Mouse (Mus musculus) midbrain, embryonic 15.5 days (tissue): Measurements from ENCODE around the gene Osbpl9. TPM values are rescaled to one million over a fixed set of nuclear protein-coding genes. Genes with fewer than 3 reads are reported as not detected.

ENCODE experiments used
- ATAC-seq: fragments of 200-750 bp; cut with Nextera tagmentation; replicated peaks from 2 replicates; pipeline ENCODE4 v1.8.0; 2017; ENCODE audit warnings: moderate TSS enrichment
- H3K27ac ChIP-seq: fragments of 300-500 bp; sonication (generic); 2 replicates; pipeline ENCODE4 v1.5.1; 2015; ENCODE audit warnings: mild to moderate bottlenecking, inconsistent platforms
- H3K27me3 ChIP-seq: fragments of 300-500 bp; sonication (generic); replicated peaks from 2 replicates; pipeline ENCODE4 v1.6.1; 2015; ENCODE audit warnings: inconsistent platforms
- H3K36me3 ChIP-seq: fragments of 300-500 bp; sonication (generic); replicated peaks from 2 replicates; pipeline ENCODE4 v1.6.1; 2015; ENCODE audit warnings: inconsistent platforms
- H3K4me1 ChIP-seq: fragments of 300-500 bp; sonication (generic); 2 replicates; pipeline ENCODE4 v1.6.1; 2015; ENCODE audit warnings: inconsistent platforms
- H3K4me2 ChIP-seq: fragments of 300-500 bp; sonication (generic); 2 replicates; pipeline ENCODE4 v1.6.1; 2015; ENCODE audit warnings: inconsistent platforms, mild to moderate bottlenecking, moderate library complexity
- H3K4me3 ChIP-seq: fragments of 300-500 bp; sonication (generic); 2 replicates; pipeline ENCODE4 v1.5.1; 2015; ENCODE audit warnings: mild to moderate bottlenecking, inconsistent platforms
- H3K9ac ChIP-seq: fragments of 300-500 bp; sonication (generic); 2 replicates; pipeline ENCODE4 v1.6.1; 2015; ENCODE audit warnings: mild to moderate bottlenecking, inconsistent platforms
- H3K9me3 ChIP-seq: fragments of 300-500 bp; sonication (generic); 2 replicates; pipeline ENCODE4 v1.6.1; 2016; ENCODE audit warnings: inconsistent platforms
- WGBS: fragments of 180-500 bp; shearing (Covaris S2); methylation state at CpG from one replicate; pipeline ENCODE4 v1.1.7; 2015; ENCODE audit warnings: mixed read lengths; 5-methylcytosine and 5-hydroxymethylcytosine counted together
- polyA plus RNA-seq: library from polyadenylated mRNA; unstranded; fragments of >200 nt; fragmentation: Nextera tagmentation; extraction: Ambion mirVana; gene quantifications from 2 replicates; pipeline ENCODE4 v1.2.1, GENCODE M21; 2015

Osbpl9 gene
- polyA plus RNA-seq, 1 experiment from 2014 or later: 74.0 TPM

- ATAC-seq: no peak
- H3K4me1 ChIP-seq: peaks cover 7% of the 10 kb centered on the region; the same call in 1 of the 2 replicates
- H3K4me2 ChIP-seq: no peak overlapping the region
- H3K36me3 ChIP-seq: no peaks in the 10 kb centered on the region
- H3K9ac ChIP-seq: no peak overlapping the region
- no peaks in the 10 kb centered on the region for H3K27me3 ChIP-seq
- no peaks in the 10 kb centered on the region for H3K9me3 ChIP-seq
- H3K4me3 ChIP-seq: no peak overlapping the region
- H3K27ac ChIP-seq: peak overlapping the region; percentile 1; the same call in 1 of the 2 replicates
- WGBS: 70% methylated on average over 5 of the region's 5 CpGs
Observed at GRCm38 (mm10) chr4:109226071-109226470, 24.0 kb upstream of the Osbpl9 start.

GRCm38 (mm10) chr4:109225606-109226005, 23.5 kb upstream of the Osbpl9 start:
- no peak overlapping the region for H3K9ac ChIP-seq
- H3K4me2 ChIP-seq: no peak overlapping the region
- WGBS: 56% methylated on average over 6 of the region's 6 CpGs
- peak overlapping the region; percentile 69 for H3K27ac ChIP-seq
- no peaks in the 10 kb centered on the region for H3K9me3 ChIP-seq
- H3K36me3 ChIP-seq: no peaks in the 10 kb centered on the region
- no peaks in the 10 kb centered on the region for H3K27me3 ChIP-seq
- peak; percentile 80 for ATAC-seq
- H3K4me1 ChIP-seq: peaks cover 7% of the 10 kb centered on the region; the same call in 1 of the 2 replicates
- H3K4me3 ChIP-seq: no peak overlapping the region

- Histone ChIP-seq H3K4me1 (peaks cover 7% of the 10 kb centered on the region; the same call in 1 of the 2 replicates), H3K27ac (peak overlapping the region; percentile 69), H3K4me2 (no peak overlapping the region), H3K9me3 (no peaks in the 10 kb centered on the region), H3K9ac (no peak overlapping the region), H3K27me3 (no peaks in the 10 kb centered on the region), H3K36me3 (no peaks in the 10 kb centered on the region), H3K4me3 (no peak overlapping the region)
- peak; percentile 93 for ATAC-seq
- 48% methylated on average over 13 of the region's 13 CpGs for WGBS
Observed at GRCm38 (mm10) chr4:109224762-109225552, 22.9 kb upstream of the Osbpl9 start.

GRCm38 (mm10) chr4:109222001-109222400, 19.9 kb upstream of the Osbpl9 start:
- H3K4me2 ChIP-seq: no peak overlapping the region
- WGBS: 85% methylated on average over 3 of the region's 3 CpGs
- ATAC-seq: no peak
- H3K27ac ChIP-seq: no peak overlapping the region
- peaks cover 7% of the 10 kb centered on the region; the same call in 1 of the 2 replicates for H3K4me1 ChIP-seq
- H3K27me3 ChIP-seq: no peaks in the 10 kb centered on the region
- H3K9ac ChIP-seq: no peak overlapping the region
- no peak overlapping the region for H3K4me3 ChIP-seq
- H3K9me3 ChIP-seq: no peaks in the 10 kb centered on the region
- H3K36me3 ChIP-seq: no peaks in the 10 kb centered on the region

GRCm38 (mm10) chr4:109220441-109220940, 18.4 kb upstream of the Osbpl9 start:
- Histone ChIP-seq H3K4me2 (no peak overlapping the region), H3K4me3 (no peak overlapping the region), H3K27me3 (no peaks in the 10 kb centered on the region), H3K9ac (no peak overlapping the region), H3K36me3 (no peaks in the 10 kb centered on the region), H3K9me3 (no peaks in the 10 kb centered on the region), H3K27ac (no peak overlapping the region), H3K4me1 (peaks cover 5% of the 10 kb centered on the region; the same call in 1 of the 2 replicates)
- no peak for ATAC-seq
- WGBS: 79% methylated on average over 14 of the region's 14 CpGs

- no peak for ATAC-seq
- no peak overlapping the region for H3K9ac ChIP-seq
- H3K27me3 ChIP-seq: no peaks in the 10 kb centered on the region
- H3K9me3 ChIP-seq: no peaks in the 10 kb centered on the region
- no peak overlapping the region for H3K4me2 ChIP-seq
- 79% methylated on average over 7 of the region's 7 CpGs for WGBS
- H3K36me3 ChIP-seq: no peaks in the 10 kb centered on the region
- no peaks in the 10 kb centered on the region for H3K4me1 ChIP-seq
- H3K27ac ChIP-seq: no peak overlapping the region
- no peak overlapping the region for H3K4me3 ChIP-seq
Observed at GRCm38 (mm10) chr4:109218008-109218407, 15.9 kb upstream of the Osbpl9 start.

GRCm38 (mm10) chr4:109213986-109214385, 11.9 kb upstream of the Osbpl9 start:
- no peak overlapping the region for H3K27ac ChIP-seq
- H3K27me3 ChIP-seq: no peaks in the 10 kb centered on the region
- WGBS: 90% methylated on average over 3 of the region's 3 CpGs
- H3K36me3 ChIP-seq: no peaks in the 10 kb centered on the region
- H3K9ac ChIP-seq: no peak overlapping the region
- ATAC-seq: no peak
- H3K4me3 ChIP-seq: no peak overlapping the region
- no peaks in the 10 kb centered on the region for H3K4me1 ChIP-seq
- no peak overlapping the region for H3K4me2 ChIP-seq
- H3K9me3 ChIP-seq: no peaks in the 10 kb centered on the region

- Histone ChIP-seq H3K4me2 (no peak overlapping the region), H3K36me3 (no peaks in the 10 kb centered on the region), H3K9me3 (no peaks in the 10 kb centered on the region), H3K4me3 (no peak overlapping the region), H3K9ac (no peak overlapping the region), H3K4me1 (no peaks in the 10 kb centered on the region), H3K27ac (no peak overlapping the region), H3K27me3 (no peaks in the 10 kb centered on the region)
- 41% methylated on average over 4 of the region's 4 CpGs for WGBS
- ATAC-seq: no peak
Observed at GRCm38 (mm10) chr4:109210881-109211280, 8.8 kb upstream of the Osbpl9 start.

- Histone ChIP-seq H3K4me3 (no peak overlapping the region), H3K4me1 (no peaks in the 10 kb centered on the region), H3K27me3 (no peaks in the 10 kb centered on the region), H3K9ac (no peak overlapping the region), H3K9me3 (no peaks in the 10 kb centered on the region), H3K27ac (no peak overlapping the region), H3K4me2 (no peak overlapping the region), H3K36me3 (no peaks in the 10 kb centered on the region)
- WGBS: 62% methylated on average over 2 of the region's 2 CpGs
- ATAC-seq: no peak
Observed at GRCm38 (mm10) chr4:109210253-109210652, 8.2 kb upstream of the Osbpl9 start.

GRCm38 (mm10) chr4:109207524-109207923, 5.5 kb upstream of the Osbpl9 start:
- Histone ChIP-seq H3K9me3 (no peaks in the 10 kb centered on the region), H3K9ac (no peak overlapping the region), H3K27ac (no peak overlapping the region), H3K4me1 (no peaks in the 10 kb centered on the region), H3K4me2 (no peak overlapping the region), H3K4me3 (no peak overlapping the region), H3K36me3 (no peaks in the 10 kb centered on the region), H3K27me3 (no peaks in the 10 kb centered on the region)
- 82% methylated on average over 5 of the region's 5 CpGs for whole genome bisulfite sequencing
- no peak for ATAC-seq

- peaks cover 14% of the 10 kb centered on the region for H3K4me1 ChIP-seq
- no peak overlapping the region for H3K4me3 ChIP-seq
- H3K9ac ChIP-seq: no peak overlapping the region
- H3K27me3 ChIP-seq: no peaks in the 10 kb centered on the region
- H3K9me3 ChIP-seq: no peaks in the 10 kb centered on the region
- no peak overlapping the region for H3K4me2 ChIP-seq
- WGBS: 78% methylated on average over 1 of the region's 1 CpGs
- H3K36me3 ChIP-seq: no peaks in the 10 kb centered on the region
- ATAC-seq: no peak
- no peak overlapping the region for H3K27ac ChIP-seq
Observed at GRCm38 (mm10) chr4:109204416-109204815, 2.3 kb upstream of the Osbpl9 start.

- Histone ChIP-seq H3K27me3 (no peaks in the 10 kb centered on the region), H3K27ac (no peak overlapping the region), H3K9me3 (no peaks in the 10 kb centered on the region), H3K4me2 (no peak overlapping the region), H3K36me3 (no peaks in the 10 kb centered on the region), H3K4me1 (peaks cover 19% of the 10 kb centered on the region), H3K4me3 (no peak overlapping the region), H3K9ac (no peak overlapping the region)
- ATAC-seq: no peak
- 88% methylated on average over 1 of the region's 1 CpGs for WGBS
Observed at GRCm38 (mm10) chr4:109203931-109204330, 1.9 kb upstream of the Osbpl9 start.

- H3K36me3 ChIP-seq: no peaks in the 10 kb centered on the region
- no peaks in the 10 kb centered on the region for H3K27me3 ChIP-seq
- WGBS: 97% methylated on average over 4 of the region's 4 CpGs
- H3K4me2 ChIP-seq: no peak overlapping the region
- no peak overlapping the region for H3K4me3 ChIP-seq
- H3K27ac ChIP-seq: no peak overlapping the region
- no peaks in the 10 kb centered on the region for H3K9me3 ChIP-seq
- ATAC-seq: no peak
- H3K9ac ChIP-seq: no peak overlapping the region
- H3K4me1 ChIP-seq: peaks cover 29% of the 10 kb centered on the region
Observed at GRCm38 (mm10) chr4:109199069-109199468, 3.0 kb downstream of the Osbpl9 start.
